Mouse (Mus musculus): ENCODE measurements around the gene Plekhh2.

DNA sequence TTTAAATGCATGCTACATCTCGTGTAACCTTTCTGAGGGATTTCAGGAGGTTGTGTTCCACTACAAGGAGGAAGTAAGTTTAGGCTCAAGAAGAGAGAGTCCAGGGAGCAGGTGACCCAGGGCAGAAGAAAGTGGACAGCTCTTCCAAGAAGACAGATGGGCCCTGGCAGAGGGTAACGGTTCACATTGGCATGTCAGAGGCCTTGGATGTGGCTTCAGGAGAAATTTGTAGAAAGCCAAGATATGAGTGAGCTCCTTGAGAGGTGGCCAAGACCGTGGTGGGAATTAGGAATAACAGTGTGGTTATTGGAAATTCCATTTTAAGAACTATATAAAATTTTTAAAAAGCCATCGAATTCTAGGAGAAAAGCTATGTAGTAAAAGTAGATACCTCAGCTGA is 22.1 kb downstream of the Plekhh2 start:
- TF ChIP-seq POLR2A (IDR thresholded peaks at IDR 0.05; ENCODE audit: low read depth, low read length) (no peak), CTCF (IDR thresholded peaks at IDR 0.05; ENCODE audit: borderline replicate concordance, insufficient read depth, low read length) (no peak)
